In the genomic region with DNA sequence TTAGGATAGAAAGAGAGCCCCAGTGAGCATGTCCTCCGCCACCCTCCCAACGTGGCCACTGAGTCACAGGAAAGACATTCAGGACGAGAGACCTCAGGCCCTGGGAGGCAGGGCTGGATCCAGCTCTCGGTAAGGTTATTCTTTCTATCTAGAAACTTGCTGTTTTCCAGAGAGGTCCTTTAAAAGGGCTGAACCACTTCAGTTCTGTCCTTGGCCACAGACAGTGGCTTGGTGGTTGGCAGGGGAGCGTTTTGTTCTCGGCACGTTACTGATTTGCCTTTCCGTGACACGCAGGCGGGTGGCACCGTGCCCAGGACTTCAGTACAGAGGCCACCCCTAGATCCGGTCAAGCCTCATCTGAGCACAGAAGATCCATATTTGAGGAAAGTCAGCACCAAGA, we compare ENCODE assay signal across 11 mouse cellular contexts.
A peak's percentile ranks its signal among the peaks of the same experiment; 100 is the strongest.
DNase-seq lines count a peak whose midpoint lies in the region; ATAC-seq and TF ChIP-seq lines count a peak whose summit lies in the region.
"Had no signal": no experiment of that assay in that cellular context is flagged by ENCODE, and none has a peak within 500 bp of the region (broad histone marks: within the 10 kb centered on the region; RNA-seq: fewer than 3 reads in every experiment).

No protein-coding gene starts in this region.

- H3K4me3 ChIP-seq in intestine, embryonic 14.5 days (ENCODE audit: low read depth, low read length) = no peak overlapping the region
- H3K4me3 ChIP-seq in intestine, postnatal 0 days (ENCODE audit: low read depth, low read length) = no peak overlapping the region
- H3K4me3 ChIP-seq in lung, postnatal 0 days (ENCODE audit: low read depth, low read length) = no peak overlapping the region
- H3K4me3 ChIP-seq: midbrain, embryonic 12.5 days had no signal

- H3K27ac ChIP-seq in intestine, embryonic 14.5 days (ENCODE audit: low read depth) = no peak overlapping the region
- no peak overlapping the region for H3K27ac ChIP-seq in intestine, postnatal 0 days (ENCODE audit: low read depth, low read length)
- H3K27ac ChIP-seq in lung, postnatal 0 days (ENCODE audit: low read length) = peak overlapping the region; percentile 59
- H3K27ac ChIP-seq: midbrain, embryonic 12.5 days had no signal

- no peak overlapping the region for H3K9ac ChIP-seq in intestine, embryonic 14.5 days (ENCODE audit: low read length)
- no peak overlapping the region for H3K9ac ChIP-seq in intestine, postnatal 0 days (ENCODE audit: low read depth, low read length)
- no peak overlapping the region for H3K9ac ChIP-seq in lung, postnatal 0 days (replicated peaks; ENCODE audit: low read depth)
- H3K9ac ChIP-seq: midbrain, embryonic 12.5 days had no signal

- no peak for ATAC-seq in intestine, embryonic 14.5 days (replicated peaks; ENCODE audit: low FRiP score, low TSS enrichment, low read depth)
- no peak for ATAC-seq in intestine, postnatal 0 days
- peak; percentile 76 for ATAC-seq in lung, postnatal 0 days
- ATAC-seq in megakaryocyte, adult 5-6 weeks (ENCODE audit: poor library complexity, severe bottlenecking) = no peak
- no peak for ATAC-seq in monocyte, adult 5-6 weeks (replicated peaks; ENCODE audit: insufficient number of reproducible peaks, low FRiP score, low TSS enrichment, poor library complexity, severe bottlenecking)

- H3K4me2 ChIP-seq in intestine, embryonic 14.5 days (ENCODE audit: low read length) = no peak overlapping the region
- H3K4me2 ChIP-seq in intestine, postnatal 0 days (replicated peaks; ENCODE audit: low read depth) = no peak overlapping the region
- H3K4me2 ChIP-seq in lung, postnatal 0 days (replicated peaks; ENCODE audit: low read depth, low read length) = 0 out of 2 replicates have a peak overlapping the region, but pooled peaks have one; percentile 8
- H3K4me2 ChIP-seq: midbrain, embryonic 12.5 days had no signal

- TF ChIP-seq EP300 in lung, postnatal 0 days (IDR thresholded peaks at IDR 0.05) = no peak

- H3K36me3 ChIP-seq in intestine, embryonic 14.5 days (ENCODE audit: control insufficient read depth, insufficient read depth, low read length) = no peaks in the 10 kb centered on the region
- no peaks in the 10 kb centered on the region for H3K36me3 ChIP-seq in intestine, postnatal 0 days (ENCODE audit: control insufficient read depth, insufficient read depth)
- H3K36me3 ChIP-seq in lung, postnatal 0 days (ENCODE audit: insufficient read depth, low read length) = no peaks in the 10 kb centered on the region
- H3K36me3 ChIP-seq: midbrain, embryonic 12.5 days had no signal

- DNase-seq in intestine, embryonic 14.5 days (ENCODE audit: low spot score) = peak; percentile 25
- DNase-seq in NIH3T3 (ENCODE audit: low read depth) = peak; percentile 91
- DNase-seq in fibroblast of lung, adult 2 months (ENCODE audit: low read depth) = peak; percentile 59
- peak; percentile 63 for DNase-seq in lung, postnatal 0 days (ENCODE audit: low spot score)
- DNase-seq in right cerebral cortex, postnatal 10 days (ENCODE audit: low spot score in 2 of 2) = no peak
- DNase-seq: cerebellum, adult 9-11 months; liver had no signal

- H3K4me1 ChIP-seq in intestine, embryonic 14.5 days (replicated peaks; ENCODE audit: control insufficient read depth, insufficient read depth, low read length) = no peaks in the 10 kb centered on the region
- H3K4me1 ChIP-seq in intestine, postnatal 0 days (replicated peaks; ENCODE audit: control insufficient read depth, insufficient read depth, low read length) = no peaks in the 10 kb centered on the region; the same call in 1 of the 2 replicates
- H3K4me1 ChIP-seq in lung, postnatal 0 days (ENCODE audit: insufficient read depth, low read depth, low read length) = 0 out of 2 replicates have a peak, but pooled peaks cover 9% of the 10 kb centered on the region
- H3K4me1 ChIP-seq: midbrain, embryonic 12.5 days had no signal

- no peaks in the 10 kb centered on the region for H3K27me3 ChIP-seq in intestine, embryonic 14.5 days (replicated peaks; ENCODE audit: control insufficient read depth, insufficient read depth, low read length)
- H3K27me3 ChIP-seq in intestine, postnatal 0 days (replicated peaks; ENCODE audit: control insufficient read depth, insufficient read depth, low read length) = no peaks in the 10 kb centered on the region
- no peaks in the 10 kb centered on the region for H3K27me3 ChIP-seq in lung, postnatal 0 days (replicated peaks; ENCODE audit: insufficient read depth, low read length)
- H3K27me3 ChIP-seq: midbrain, embryonic 12.5 days had no signal

- WGBS in intestine, embryonic 14.5 days = 91% methylated on average over 12 of the region's 12 CpGs
- WGBS in intestine, postnatal 0 days = 87% methylated on average over 12 of the region's 12 CpGs
- 45% methylated on average over 12 of the region's 12 CpGs for WGBS in lung, postnatal 0 days

- H3K9me3 ChIP-seq in intestine, embryonic 14.5 days (ENCODE audit: control insufficient read depth, low read length) = no peaks in the 10 kb centered on the region
- no peaks in the 10 kb centered on the region for H3K9me3 ChIP-seq in intestine, postnatal 0 days (ENCODE audit: control insufficient read depth)
- H3K9me3 ChIP-seq in lung, postnatal 0 days (ENCODE audit: low read length) = no peaks in the 10 kb centered on the region
- H3K9me3 ChIP-seq: midbrain, embryonic 12.5 days had no signal

- TF ChIP-seq CTCF in intestine, postnatal 0 days (IDR thresholded peaks at IDR 0.05; ENCODE audit: low read depth) = no peak
- TF ChIP-seq CTCF in lung, postnatal 0 days (IDR thresholded peaks at IDR 0.05) = no peak

Comparison
In these comparisons a context has a peak if more than half of its experiments do, and no peak if none do; other contexts are left out.
1. DNase-seq: peak in intestine, embryonic 14.5 days (single experiment), NIH3T3 (single experiment), fibroblast of lung, adult 2 months (single experiment) and lung, postnatal 0 days (single experiment); none in right cerebral cortex, postnatal 10 days (0 of 2).